Comparison of ENCODE assay signal across 8 mouse cellular contexts in genomic region chr15:89475611-89476474, GRCm38 (mm10). TPM values are rescaled to one million over a fixed set of nuclear protein-coding genes. Genes with fewer than 3 reads are reported as not detected.
DNase-seq lines count a peak whose midpoint lies in the region; ATAC-seq lines count a peak whose summit lies in the region.

No protein-coding gene starts in this region.

- 9% methylated on average over 44 of the region's 44 CpGs for WGBS in hindbrain, embryonic 11.5 days

- peak; percentile 97 for ATAC-seq in hindbrain, embryonic 11.5 days (ENCODE audit: low FRiP score)

- peak overlapping the region; percentile 55 for H3K9ac ChIP-seq in hindbrain, embryonic 11.5 days (ENCODE audit: low read depth, low read length)

- no peaks in the 10 kb centered on the region for H3K27me3 ChIP-seq in hindbrain, embryonic 11.5 days (ENCODE audit: control insufficient read depth, insufficient read depth, low read length)

- H3K36me3 ChIP-seq in hindbrain, embryonic 11.5 days (ENCODE audit: control insufficient read depth, insufficient read depth, low read length): no peaks in the 10 kb centered on the region

- H3K4me1 ChIP-seq in hindbrain, embryonic 11.5 days (replicated peaks; ENCODE audit: control insufficient read depth, insufficient read depth, low read length): 0 out of 2 replicates have a peak, but pooled peaks cover 2% of the 10 kb centered on the region

- DNase-seq in MN1 (ENCODE audit: low spot score): peak; percentile 95
- peak; percentile 97 for DNase-seq in cerebellum, adult 9-11 months
- peak; percentile 86 to 92 for DNase-seq in frontal cortex, adult 2 months (ENCODE audit: extremely low spot score in 1 of 2, low spot score in 1 of 2)
- DNase-seq in hindbrain, embryonic 11.5 days (ENCODE audit: low spot score): peak; percentile 89
- peak; percentile 88 to 93 for DNase-seq in layer of hippocampus, postnatal 14 days (ENCODE audit: low spot score in 2 of 2)
- peak; percentile 95 for DNase-seq in lung, postnatal 14 days
- peak; percentile 52 for DNase-seq in retina, adult 2 months (ENCODE audit: low read depth, low spot score)
- DNase-seq in thymus, postnatal 36 days: peak; percentile 90 to 93

- no peaks in the 10 kb centered on the region for H3K9me3 ChIP-seq in hindbrain, embryonic 11.5 days (ENCODE audit: control insufficient read depth, low read length)

- peak overlapping the region; percentile 48 for H3K4me3 ChIP-seq in hindbrain, embryonic 11.5 days (ENCODE audit: low read depth, low read length)

- H3K27ac ChIP-seq in hindbrain, embryonic 11.5 days (ENCODE audit: low read depth, low read length): 0 out of 2 replicates have a peak overlapping the region, but pooled peaks have one; percentile 45

- H3K4me2 ChIP-seq in hindbrain, embryonic 11.5 days (replicated peaks; ENCODE audit: low read depth, low read length): peak overlapping the region; percentile 65

RNA-seq across cellular contexts. Expression of gene Arsa, which starts 1.4 kb away (rescaled TPM):
- polyA plus RNA-seq in frontal cortex, adult 2 months (2012; rRNA removed): 29.6 and 34.9 TPM in 2 replicates
- polyA plus RNA-seq in hindbrain, embryonic 11.5 days (2014; fragmentation: Nextera tagmentation; extraction: Ambion mirVana): 10.0 and 10.4 TPM in 2 replicates
- 10 to 100 TPM; 29.1 to 31.5 TPM for total RNA-seq in layer of hippocampus, postnatal 14 days (2021)

RNA-seq across cellular contexts. Expression of gene Mapk8ip2, which starts 22.1 kb away (rescaled TPM):
- polyA plus RNA-seq in frontal cortex, adult 2 months (2012; rRNA removed): 123 and 134 TPM in 2 replicates
- polyA plus RNA-seq in hindbrain, embryonic 11.5 days (2014; fragmentation: Nextera tagmentation; extraction: Ambion mirVana): 22.4 and 24.1 TPM in 2 replicates
- total RNA-seq in layer of hippocampus, postnatal 14 days (2021): 100 to 1,000 TPM; 195 to 198 TPM

RNA-seq across cellular contexts. Expression of gene Shank3, which starts 23.6 kb away (rescaled TPM):
- 76.4 and 84.0 TPM in 2 replicates for polyA plus RNA-seq in frontal cortex, adult 2 months (2012; rRNA removed)
- polyA plus RNA-seq in hindbrain, embryonic 11.5 days (2014; fragmentation: Nextera tagmentation; extraction: Ambion mirVana): 2.8 and 3.5 TPM in 2 replicates
- 100 to 1,000 TPM; 271 to 274 TPM for total RNA-seq in layer of hippocampus, postnatal 14 days (2021)

RNA-seq across cellular contexts. Expression of gene Chkb, which starts 46.1 kb away (rescaled TPM):
- 66.1 and 70.7 TPM in 2 replicates for polyA plus RNA-seq in frontal cortex, adult 2 months (2012; rRNA removed)
- polyA plus RNA-seq in hindbrain, embryonic 11.5 days (2014; fragmentation: Nextera tagmentation; extraction: Ambion mirVana): 54.7 and 63.4 TPM in 2 replicates
- total RNA-seq in layer of hippocampus, postnatal 14 days (2021): 10 to 100 TPM; 44.3 to 50.0 TPM

RNA-seq across cellular contexts. Expression of gene Gm44502, which starts 46.3 kb away (rescaled TPM):
- 0.08 and 0.28 TPM in 2 replicates for polyA plus RNA-seq in frontal cortex, adult 2 months (2012; rRNA removed)
- polyA plus RNA-seq in hindbrain, embryonic 11.5 days (2014; fragmentation: Nextera tagmentation; extraction: Ambion mirVana): not detected in 2 replicates
- not detected for total RNA-seq in layer of hippocampus, postnatal 14 days (2021)

Comparison
In these comparisons a context has a peak if more than half of its experiments do, and no peak if none do; other contexts are left out.
1. Peak in every context shown above with its lines: DNase-seq, ATAC-seq, H3K4me3 ChIP-seq and H3K27ac ChIP-seq.
2. RNA of gene Shank3, which starts 23.6 kb away (polyA plus RNA-seq): 76.4 to 84.0 TPM in frontal cortex, adult 2 months; 2.8 to 3.5 TPM in hindbrain, embryonic 11.5 days; every median in the first group is over 10 times any median in the second.